Mouse (Mus musculus) spleen, adult 10 weeks (tissue): ENCODE measurements around the gene Wbp1l. TPM values are rescaled to one million over a fixed set of nuclear protein-coding genes. Genes with fewer than 3 reads are reported as not detected.

ENCODE experiments used
- polyA plus RNA-seq: library from polyadenylated mRNA; stranded (reverse); fragments of 350-450 nt; fragmentation: Illumina TruSeq; extraction: RNeasy Lipid Tissue Mini Kit (QIAGEN cat#74804); gene quantifications from one replicate; pipeline ENCODE4 v1.2.3, GENCODE M21; 2015; ENCODE audit warnings: low replicate concordance; ENCODE audit not compliant: insufficient read depth

Wbp1l gene
- polyA plus RNA-seq: 35.8 TPM

GRCm38 (mm10) chr19:46598720-46599252 is at the start of gene Wbp1l:
Gene Wbp1l (plus strand): TSS chr19:46599084.

GRCm38 (mm10) chr19:46572951-46573937 is 25.6 kb upstream of the Wbp1l start, which contains the start of the genes Arl3 and Sfxn2:
Gene Arl3 (minus strand): TSS chr19:46573198.
Gene Sfxn2 (plus strand): TSS chr19:46573365.

DNA sequence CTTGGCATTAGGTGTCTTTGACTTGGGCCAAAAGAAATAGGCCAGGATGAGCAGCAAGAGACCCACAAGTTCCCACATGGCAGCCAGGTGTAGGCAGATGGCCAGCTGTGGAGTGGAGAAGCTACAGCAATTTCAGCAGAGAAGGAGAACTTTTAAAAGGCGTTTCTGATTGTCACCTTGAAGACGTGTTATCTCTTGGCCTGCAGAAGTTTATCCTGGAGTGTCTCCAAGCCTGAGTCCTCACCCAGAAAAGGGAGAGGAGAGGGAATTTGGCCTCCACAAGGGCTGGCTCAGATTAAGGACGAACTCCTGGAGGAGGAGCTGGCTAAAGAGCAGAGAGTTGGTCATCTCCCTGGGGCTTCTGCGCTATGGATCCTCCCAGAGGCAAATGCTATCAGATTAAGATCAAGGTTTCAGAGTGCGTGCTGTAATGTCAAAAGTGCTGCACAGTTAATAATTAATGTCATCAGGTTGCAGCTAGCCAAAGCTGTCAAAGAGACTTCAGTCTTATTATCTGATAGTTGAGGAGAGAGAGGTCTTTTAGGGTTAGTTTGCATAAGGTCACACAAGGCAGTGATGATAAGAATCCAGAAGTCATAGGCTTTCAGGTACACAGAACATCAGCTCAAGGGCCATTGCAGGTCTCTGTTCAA is 74.0 kb downstream of the Wbp1l start, which contains the start of gene Cyp17a1:
TSS of gene Cyp17a1 (minus strand) at position 407 of the 653 bp plus-strand sequence.

GRCm38 (mm10) chr19:46689460-46690372 is 90.8 kb downstream of the Wbp1l start, which contains the start of gene Borcs7:
Gene Borcs7 (plus strand): TSS chr19:46689906.

Other genes with a start within 250 kb of the Wbp1l start
- 0.40 TPM for gene 2310034G01Rik, start 248.8 kb upstream of the Wbp1l start, polyA plus RNA-seq
- gene Actr1a, start 203.3 kb upstream of the Wbp1l start, polyA plus RNA-seq: 78.5 TPM
- 18.2 TPM for gene Sufu, start 202.2 kb upstream of the Wbp1l start, polyA plus RNA-seq
- gene Trim8, start 97.4 kb upstream of the Wbp1l start, polyA plus RNA-seq: 13.0 TPM
- 25.3 TPM for gene Arl3, start 25.9 kb upstream of the Wbp1l start, polyA plus RNA-seq
- 15.1 TPM for gene Sfxn2, start 25.7 kb upstream of the Wbp1l start, polyA plus RNA-seq
- gene Cyp17a1, start 74.1 kb downstream of the Wbp1l start, polyA plus RNA-seq: 0.12 TPM
- gene Borcs7, start 90.8 kb downstream of the Wbp1l start, polyA plus RNA-seq: 19.2 TPM
- gene As3mt, start 108.4 kb downstream of the Wbp1l start, polyA plus RNA-seq: 28.0 TPM
- gene Cnnm2, start 162.5 kb downstream of the Wbp1l start, polyA plus RNA-seq: 2.2 TPM